Mouse (Mus musculus): ENCODE data around the gene Trim8.
A peak's percentile ranks its signal among the peaks of the same experiment; 100 is the strongest.

Gene Trim8

GRCm38 (mm10) chr19:46501401-46502068 is at the start of gene Trim8:
Gene Trim8, plus strand, starts transcription at chr19:46501702.
- peak; percentile 89 for DNase-seq

- peak; percentile 53 for DNase-seq
These were observed 49.3 kb upstream of the Trim8 start for GRCm38 (mm10) chr19:46452052-46452827.

DNA sequence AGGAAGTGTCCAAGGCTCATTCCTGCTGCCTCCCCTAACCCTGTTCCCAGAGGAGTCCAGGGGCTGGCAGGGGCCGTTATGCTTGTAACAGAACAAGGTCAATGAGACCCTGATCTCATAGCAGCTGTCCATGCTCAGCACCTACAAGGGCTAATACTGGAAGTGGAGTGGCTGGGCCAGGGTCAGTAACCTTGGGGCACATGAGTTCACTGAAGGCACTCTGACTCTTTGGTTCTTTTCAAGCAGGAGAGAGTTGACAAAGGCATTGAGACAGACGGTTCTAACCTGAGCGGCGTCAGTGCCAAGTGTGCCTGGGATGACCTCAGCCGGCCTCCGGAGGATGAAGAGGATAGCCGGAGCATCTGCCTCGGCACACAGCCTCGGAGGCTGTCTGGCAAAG is 48.6 kb upstream of the Trim8 start:
- no peak for DNase-seq

GRCm38 (mm10) chr19:46454126-46454880 is 47.2 kb upstream of the Trim8 start:
- DNase-seq = no peak

GRCm38 (mm10) chr19:46455032-46455431 is 46.5 kb upstream of the Trim8 start:
- no peak for DNase-seq

GRCm38 (mm10) chr19:46455556-46455955 is 45.9 kb upstream of the Trim8 start:
- no peak for DNase-seq

DNA sequence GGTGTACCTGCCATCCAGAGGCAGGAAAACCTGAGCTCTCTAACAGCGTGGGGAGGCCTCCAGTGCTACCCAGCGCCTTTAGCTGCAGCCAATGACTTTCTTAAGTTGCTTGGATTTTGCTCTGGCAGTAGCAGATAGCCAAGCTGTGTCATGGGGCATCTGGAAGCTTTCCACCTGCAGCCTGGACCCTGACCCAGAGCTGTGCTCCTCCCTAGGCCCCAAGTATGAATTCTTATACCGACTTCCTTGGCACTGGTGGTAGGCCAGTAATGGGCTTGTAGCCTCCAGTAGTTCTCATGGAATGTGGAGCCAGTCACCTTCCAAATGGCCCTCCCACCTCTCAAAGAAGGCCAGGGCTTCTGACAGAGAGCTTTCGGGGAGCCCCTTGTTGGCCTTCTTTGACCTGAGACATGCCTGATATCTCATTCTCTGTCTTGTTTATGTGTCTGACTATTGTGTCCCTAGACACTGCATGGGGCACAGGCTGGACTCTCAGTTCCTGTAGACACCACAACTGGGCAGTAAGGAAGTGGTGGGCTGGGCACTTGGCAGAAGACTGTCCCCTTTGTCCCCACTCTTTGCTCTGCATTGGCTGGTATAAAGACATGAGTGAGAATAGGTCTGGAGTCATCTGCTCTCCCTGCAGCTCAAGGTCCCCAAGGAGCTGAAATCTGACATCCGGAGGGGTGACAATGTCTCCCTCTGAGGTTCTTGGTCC is 45.3 kb upstream of the Trim8 start:
- DNase-seq = no peak

DNA sequence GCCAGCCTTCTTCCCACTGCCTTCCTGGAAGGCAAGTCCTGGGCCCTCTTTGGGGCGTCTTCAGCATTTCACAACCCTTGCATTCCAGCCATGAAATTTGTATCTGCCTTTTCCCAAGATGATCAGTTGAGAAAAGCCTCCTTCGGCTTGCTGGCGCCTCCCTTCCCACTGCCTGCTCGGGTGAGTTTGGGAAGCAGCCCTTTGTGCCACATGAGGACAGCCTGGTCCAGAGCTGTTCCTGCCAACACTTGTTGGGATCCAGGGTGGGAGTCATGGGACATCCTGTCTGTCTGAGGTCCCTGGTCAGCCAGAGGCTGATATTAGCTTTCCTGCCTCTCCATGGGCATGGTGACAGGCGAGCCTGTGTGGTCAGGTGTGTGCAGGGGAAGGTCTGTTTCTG is 43.7 kb upstream of the Trim8 start:
- DNase-seq = no peak

GRCm38 (mm10) chr19:46459256-46459655 is 42.2 kb upstream of the Trim8 start:
- no peak for DNase-seq

GRCm38 (mm10) chr19:46459889-46460288 is 41.6 kb upstream of the Trim8 start:
- DNase-seq = no peak

DNA sequence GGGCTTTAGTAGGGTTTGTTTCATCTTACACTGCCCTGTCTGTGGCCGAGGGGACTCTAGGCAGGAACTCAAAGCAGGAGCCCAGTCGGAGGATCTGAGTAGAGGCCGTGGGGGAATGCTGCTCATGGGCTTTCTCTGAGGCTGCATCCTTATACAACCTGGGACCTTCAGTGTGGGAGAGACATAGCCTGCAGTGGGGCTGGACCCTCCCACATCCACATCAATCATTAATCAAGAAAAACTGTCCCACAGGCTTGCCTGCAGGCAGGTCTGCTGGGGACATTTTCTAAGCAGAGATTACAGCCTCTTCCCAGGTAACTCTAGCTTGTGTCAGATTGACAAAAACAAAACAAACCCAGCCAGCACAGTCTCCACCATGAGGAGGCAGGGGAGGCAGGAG is 38.9 kb upstream of the Trim8 start:
- no peak for DNase-seq

DNA sequence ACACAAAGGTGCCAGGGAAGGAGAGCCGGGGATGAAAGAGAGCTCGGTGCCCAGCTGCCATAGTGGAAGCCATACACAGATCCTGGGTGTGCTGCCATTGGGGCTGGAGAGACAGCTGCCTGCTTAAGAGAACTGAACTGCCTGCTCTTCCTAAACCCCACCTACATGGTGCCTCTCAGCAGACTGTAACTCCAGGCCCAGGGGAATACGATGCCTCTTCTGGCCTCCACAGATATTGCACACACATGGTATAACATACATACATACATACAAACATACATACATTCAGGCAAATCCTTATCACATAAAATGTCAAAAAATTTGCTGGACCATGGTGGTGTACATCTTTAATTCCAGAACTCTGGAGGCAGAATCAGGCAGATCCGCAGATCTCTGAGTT is 38.1 kb upstream of the Trim8 start:
- DNase-seq = no peak

DNA sequence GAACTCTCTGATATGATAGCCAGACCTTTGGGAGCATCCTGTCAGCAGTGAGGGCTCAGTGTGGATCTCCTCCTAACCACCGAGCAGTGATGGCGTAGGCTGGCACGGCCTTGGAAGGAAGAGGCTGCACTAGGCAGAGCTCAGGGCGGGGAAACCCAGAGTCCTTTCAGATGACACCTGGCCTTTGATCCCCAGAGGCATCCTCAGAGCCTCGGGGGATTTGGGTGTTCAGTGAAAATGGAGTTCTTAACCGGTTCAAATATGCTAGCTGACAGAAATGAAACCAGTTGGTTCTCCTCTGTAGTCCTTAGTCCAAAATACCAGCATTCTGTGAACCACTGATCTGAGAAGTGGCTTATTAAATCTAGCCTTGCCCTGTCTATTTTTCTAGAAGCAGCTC is 35.3 kb upstream of the Trim8 start:
- no peak for DNase-seq

DNA sequence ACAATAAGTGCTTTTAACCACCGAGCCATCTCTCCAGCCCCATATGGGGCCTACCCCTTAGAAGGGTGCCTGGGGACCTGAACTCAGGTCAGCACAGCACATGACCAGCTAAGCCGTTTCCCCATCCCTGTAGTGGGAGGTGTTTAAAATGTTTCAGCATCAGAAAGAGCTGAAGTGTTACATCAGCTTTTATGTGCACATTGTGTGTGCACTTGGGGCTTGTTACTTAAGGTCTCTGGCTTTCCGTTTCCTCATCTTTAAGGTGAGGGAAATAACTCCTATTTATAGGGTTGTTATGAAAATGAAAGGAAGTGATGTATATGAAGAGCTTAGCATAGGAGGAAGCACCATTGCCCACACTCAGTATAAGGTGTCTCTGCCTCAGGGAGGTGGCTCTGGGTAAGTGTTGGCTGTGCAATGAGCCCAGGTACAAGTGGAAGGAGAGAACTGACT is 34.4 kb upstream of the Trim8 start:
- no peak for DNase-seq

GRCm38 (mm10) chr19:46470364-46471240 is 30.9 kb upstream of the Trim8 start:
- no peak for DNase-seq

GRCm38 (mm10) chr19:46471324-46472093 is 30.0 kb upstream of the Trim8 start:
- DNase-seq = no peak

DNA sequence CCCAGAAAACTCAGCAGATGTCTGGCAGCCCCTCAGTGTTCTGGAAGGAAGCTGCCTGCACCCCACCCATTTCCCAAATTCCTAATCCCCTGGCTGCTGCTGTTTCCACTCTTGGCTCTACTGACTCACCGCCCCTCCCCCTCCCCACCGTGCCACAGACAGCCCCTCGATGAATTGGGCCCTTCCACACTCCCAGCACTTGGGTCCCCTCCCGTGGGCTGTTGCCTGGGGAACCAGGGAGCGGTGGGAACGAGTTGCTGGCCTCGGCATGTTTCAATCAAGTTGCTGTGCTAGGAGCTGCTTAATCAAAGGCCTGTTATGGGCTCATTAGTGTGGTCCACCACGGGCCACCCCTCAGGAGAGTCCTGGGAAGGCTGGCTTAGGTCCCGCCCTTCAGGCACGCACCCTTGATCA is 24.1 kb upstream of the Trim8 start:
- DNase-seq = no peak

DNA sequence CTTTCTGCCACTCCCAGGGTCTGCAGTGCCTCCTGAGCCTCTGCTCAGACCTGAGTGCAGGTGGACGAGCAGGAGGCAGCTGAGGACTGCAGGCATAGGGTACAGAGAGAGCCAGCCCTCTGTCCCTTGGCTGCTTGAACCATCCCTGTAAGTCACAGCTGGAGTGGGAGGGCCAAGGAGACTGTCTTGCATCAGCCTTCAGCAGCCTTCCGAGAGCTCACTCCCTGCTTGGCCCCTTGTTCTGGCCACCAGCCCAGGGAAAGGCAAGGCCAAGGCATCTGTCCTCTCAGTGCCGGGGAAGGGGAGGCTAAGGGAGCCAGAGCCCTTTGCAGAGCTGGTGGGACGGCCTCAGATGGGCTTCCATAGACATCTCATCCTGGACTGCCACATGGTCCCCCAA is 23.3 kb upstream of the Trim8 start:
- DNase-seq = no peak

- DNase-seq = no peak
These were observed 22.7 kb upstream of the Trim8 start for GRCm38 (mm10) chr19:46478826-46479225.

- DNase-seq = no peak
These were observed 22.0 kb upstream of the Trim8 start for GRCm38 (mm10) chr19:46479306-46480075.

Data from right cerebral cortex, adult 18-20 months (tissue).